Mouse (Mus musculus) heart, embryonic 14.5 days (tissue): Measurements from ENCODE around the gene Gm49387. TPM values are rescaled to one million over a fixed set of nuclear protein-coding genes. Genes with fewer than 3 reads are reported as not detected.

Source experiments
- ATAC-seq: fragments of 200-750 bp; cut with Nextera tagmentation; 2 replicates; pipeline ENCODE4 v1.8.0; 2017; ENCODE audit warnings: low read depth, moderate TSS enrichment; ENCODE audit not compliant: insufficient number of reproducible peaks, insufficient read depth, low FRiP score
- H3K27ac ChIP-seq, 2 experiments: fragments of 200-500 bp in 1 of 2; fragments of 300-500 bp in 1 of 2; sonication (generic) in 1 of 2; replicated peaks in 1 of 2; 2 replicates each; pipeline ENCODE4 v1.5.1; 2012 to 2014; ENCODE audit warnings: low read depth in 2 of 2, low read length in 2 of 2, control low read depth in 1 of 2, mild to moderate bottlenecking in 1 of 2, mixed read lengths in 1 of 2; ENCODE audit not compliant: control insufficient read depth in 1 of 2, insufficient read depth in 1 of 2
- H3K27me3 ChIP-seq: fragments of 300-500 bp; sonication (generic); 2 replicates; pipeline ENCODE4 v1.6.1; 2014; ENCODE audit warnings: mild to moderate bottlenecking, low read length, control low read depth; ENCODE audit not compliant: control insufficient read depth, insufficient read depth
- H3K36me3 ChIP-seq: fragments of 300-500 bp; sonication (generic); 2 replicates; pipeline ENCODE4 v1.6.1; 2014; ENCODE audit warnings: mild to moderate bottlenecking, control low read depth, low read length, mixed read lengths; ENCODE audit not compliant: control insufficient read depth, insufficient read depth
- H3K4me1 ChIP-seq, 2 experiments: fragments of 200-500 bp in 1 of 2; fragments of 300-500 bp in 1 of 2; sonication (generic) in 1 of 2; 2 replicates each; pipeline ENCODE4 v1.6.1; 2012 to 2014; ENCODE audit warnings: low read length in 2 of 2, control low read depth in 1 of 2, mixed read lengths in 1 of 2; ENCODE audit not compliant: control insufficient read depth in 2 of 2, insufficient read depth in 2 of 2
- H3K4me2 ChIP-seq: fragments of 300-500 bp; sonication (generic); 2 replicates; pipeline ENCODE4 v1.6.1; 2014; ENCODE audit warnings: mild to moderate bottlenecking, low read length
- H3K4me3 ChIP-seq, 2 experiments: fragments of 200-500 bp in 1 of 2; fragments of 300-500 bp in 1 of 2; sonication (generic) in 1 of 2; 2 replicates each; pipeline ENCODE4 v1.5.1; 2012 to 2014; ENCODE audit warnings: low read length in 2 of 2, mild to moderate bottlenecking in 2 of 2, control low read depth in 1 of 2, low read depth in 1 of 2, moderate library complexity in 1 of 2; ENCODE audit not compliant: control insufficient read depth in 1 of 2, insufficient read depth in 1 of 2
- H3K9ac ChIP-seq: fragments of 300-500 bp; sonication (generic); 2 replicates; pipeline ENCODE4 v1.6.1; 2014; ENCODE audit warnings: mild to moderate bottlenecking, low read length
- H3K9me3 ChIP-seq: fragments of 300-500 bp; sonication (generic); 2 replicates; pipeline ENCODE4 v1.6.1; 2016; ENCODE audit warnings: low read length, control low read depth; ENCODE audit not compliant: control insufficient read depth
- whole genome bisulfite sequencing: fragments of 180-500 bp; shearing (Covaris S2); extraction: QIAGEN DNeasy Blood & Tissue Kit; methylation state at CpG from one replicate; pipeline ENCODE4 v1.1.7; 2014; 5-methylcytosine and 5-hydroxymethylcytosine counted together
- polyA plus RNA-seq: library from polyadenylated mRNA; unstranded; fragments of >200 nt; fragmentation: Nextera tagmentation; extraction: Ambion mirVana; gene quantifications from 2 replicates; pipeline ENCODE4 v1.2.1, GENCODE M21; 2014

The Gm49387 gene
- polyA plus RNA-seq, 1 experiment from 2014 or later: 1.8 TPM

GRCm38 (mm10) chr14:31531506-31532148 lies 109.1 kb downstream of the Gm49387 start:
- 55% methylated on average over 12 of the region's 12 CpGs for WGBS
- no peaks in the 10 kb centered on the region for H3K27me3 ChIP-seq
- H3K4me2 ChIP-seq: no peak overlapping the region
- no peak overlapping the region for H3K4me3 ChIP-seq
- peaks cover 0 to 2% of the 10 kb centered on the region in 2 experiments; a peak in 3 of 4 replicates for H3K4me1 ChIP-seq
- H3K9me3 ChIP-seq: no peaks in the 10 kb centered on the region
- peaks cover 12% of the 10 kb centered on the region; the same call in 1 of the 2 replicates for H3K36me3 ChIP-seq
- H3K9ac ChIP-seq: no peak overlapping the region
- no peak for ATAC-seq
- H3K27ac ChIP-seq: peak overlapping the region in 1 of 2 experiments; percentile 37; a peak in 1 of 4 replicates

- 84% methylated on average over 4 of the region's 4 CpGs for WGBS
- peaks cover 0 to 2% of the 10 kb centered on the region in 2 experiments; a peak in 3 of 4 replicates for H3K4me1 ChIP-seq
- H3K36me3 ChIP-seq: peaks cover 16% of the 10 kb centered on the region
- H3K27me3 ChIP-seq: no peaks in the 10 kb centered on the region
- no peak overlapping the region for H3K27ac ChIP-seq
- H3K4me3 ChIP-seq: no peak overlapping the region
- H3K9me3 ChIP-seq: no peaks in the 10 kb centered on the region
- ATAC-seq: no peak
- H3K4me2 ChIP-seq: no peak overlapping the region
- no peak overlapping the region for H3K9ac ChIP-seq
These were observed 109.8 kb downstream of the Gm49387 start for GRCm38 (mm10) chr14:31530847-31531246.

- Histone ChIP-seq H3K9me3 (no peaks in the 10 kb centered on the region), H3K4me1 (no peaks in the 10 kb centered on the region), H3K36me3 (peaks cover 10% of the 10 kb centered on the region), H3K4me2 (no peak overlapping the region), H3K27me3 (no peaks in the 10 kb centered on the region), H3K27ac (no peak overlapping the region), H3K9ac (no peak overlapping the region), H3K4me3 (no peak overlapping the region)
- ATAC-seq: no peak
- 70% methylated on average over 7 of the region's 7 CpGs for WGBS
These were observed 115.5 kb downstream of the Gm49387 start for GRCm38 (mm10) chr14:31525040-31525810.

- WGBS: 54% methylated on average over 2 of the region's 2 CpGs
- H3K27me3 ChIP-seq: no peaks in the 10 kb centered on the region
- no peak overlapping the region for H3K4me3 ChIP-seq
- H3K4me1 ChIP-seq: 0 out of 4 replicates have a peak, but pooled peaks cover 0 to 3% of the 10 kb centered on the region in 2 experiments
- no peak overlapping the region for H3K4me2 ChIP-seq
- H3K36me3 ChIP-seq: peaks cover 10% of the 10 kb centered on the region
- no peak overlapping the region for H3K27ac ChIP-seq
- no peaks in the 10 kb centered on the region for H3K9me3 ChIP-seq
- no peak for ATAC-seq
- H3K9ac ChIP-seq: no peak overlapping the region
These were observed 119.4 kb downstream of the Gm49387 start for GRCm38 (mm10) chr14:31521318-31521717.

GRCm38 (mm10) chr14:31519165-31519564 lies 121.5 kb downstream of the Gm49387 start:
- 17% methylated on average over 3 of the region's 3 CpGs for whole genome bisulfite sequencing
- no peaks in the 10 kb centered on the region for H3K27me3 ChIP-seq
- peak overlapping the region; percentile 13; the same call in 1 of the 2 replicates for H3K9ac ChIP-seq
- no peak overlapping the region for H3K4me3 ChIP-seq
- no peak overlapping the region for H3K27ac ChIP-seq
- H3K9me3 ChIP-seq: peaks cover 7% of the 10 kb centered on the region; the same call in 1 of the 2 replicates
- 0 out of 4 replicates have a peak, but pooled peaks cover 0 to 3% of the 10 kb centered on the region in 2 experiments for H3K4me1 ChIP-seq
- H3K4me2 ChIP-seq: peak overlapping the region; percentile 31
- ATAC-seq: no peak
- no peaks in the 10 kb centered on the region; the same call in 1 of the 2 replicates for H3K36me3 ChIP-seq

GRCm38 (mm10) chr14:31515895-31516294 lies 124.8 kb downstream of the Gm49387 start:
- Histone ChIP-seq H3K9ac (no peak overlapping the region), H3K4me1 (0 out of 4 replicates have a peak, but pooled peaks cover 0 to 3% of the 10 kb centered on the region in 2 experiments), H3K9me3 (peaks cover 9% of the 10 kb centered on the region; the same call in 1 of the 2 replicates), H3K4me3 (no peak overlapping the region), H3K27ac (no peak overlapping the region), H3K4me2 (no peak overlapping the region), H3K27me3 (no peaks in the 10 kb centered on the region), H3K36me3 (no peaks in the 10 kb centered on the region)
- no peak for ATAC-seq
- 93% methylated on average over 2 of the region's 2 CpGs for WGBS

GRCm38 (mm10) chr14:31510322-31510721 lies 130.4 kb downstream of the Gm49387 start:
- no peak overlapping the region for H3K4me3 ChIP-seq
- H3K9me3 ChIP-seq: peaks cover 9% of the 10 kb centered on the region; the same call in 1 of the 2 replicates
- no peak overlapping the region for H3K27ac ChIP-seq
- no peaks in the 10 kb centered on the region for H3K27me3 ChIP-seq
- no peak for ATAC-seq
- H3K4me2 ChIP-seq: no peak overlapping the region
- WGBS: 90% methylated on average over 3 of the region's 3 CpGs
- H3K9ac ChIP-seq: no peak overlapping the region
- H3K36me3 ChIP-seq: peaks cover 47% of the 10 kb centered on the region
- H3K4me1 ChIP-seq: peaks cover 3 to 7% of the 10 kb centered on the region in 2 experiments; a peak in 1 of 4 replicates
